Mouse (Mus musculus): ENCODE measurements around the gene Cd2.

Cd2 gene

GRCm38 (mm10) chr3:101275636-101276300 is 12.0 kb downstream of the Cd2 start:
- DNase-seq (ENCODE audit: low spot score in 2 of 2): no peak

DNA sequence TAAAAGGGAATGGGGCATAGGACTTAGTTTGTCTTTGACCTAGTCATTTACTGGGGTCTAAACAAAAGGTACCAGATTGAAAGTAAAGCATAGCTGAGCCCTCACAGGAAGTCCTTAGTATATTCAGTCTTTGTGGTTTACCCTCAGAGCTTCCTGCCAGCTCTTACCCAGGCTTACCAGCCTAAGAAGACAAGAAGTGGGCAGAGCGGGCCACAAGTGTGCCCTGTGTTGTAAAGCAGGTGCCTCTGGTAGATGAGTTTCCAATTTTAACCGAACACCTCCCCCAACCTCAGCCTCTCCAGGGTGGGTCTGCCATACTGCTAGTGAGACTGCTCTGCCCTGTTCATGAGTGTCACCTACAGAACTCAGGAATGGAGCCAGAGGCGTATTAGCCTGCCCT is 12.9 kb downstream of the Cd2 start:
- no peak for DNase-seq (ENCODE audit: low spot score in 2 of 2)

GRCm38 (mm10) chr3:101274041-101274770 is 13.5 kb downstream of the Cd2 start:
- no peak for DNase-seq (ENCODE audit: low spot score in 2 of 2)

- no peak for DNase-seq (ENCODE audit: low spot score in 2 of 2)
Observed at GRCm38 (mm10) chr3:101272166-101272565, 15.6 kb downstream of the Cd2 start.

GRCm38 (mm10) chr3:101270833-101271232 is 16.9 kb downstream of the Cd2 start:
- no peak for DNase-seq (ENCODE audit: low spot score in 2 of 2)

GRCm38 (mm10) chr3:101268361-101268760 is 19.4 kb downstream of the Cd2 start:
- DNase-seq (ENCODE audit: low spot score in 2 of 2): no peak

DNA sequence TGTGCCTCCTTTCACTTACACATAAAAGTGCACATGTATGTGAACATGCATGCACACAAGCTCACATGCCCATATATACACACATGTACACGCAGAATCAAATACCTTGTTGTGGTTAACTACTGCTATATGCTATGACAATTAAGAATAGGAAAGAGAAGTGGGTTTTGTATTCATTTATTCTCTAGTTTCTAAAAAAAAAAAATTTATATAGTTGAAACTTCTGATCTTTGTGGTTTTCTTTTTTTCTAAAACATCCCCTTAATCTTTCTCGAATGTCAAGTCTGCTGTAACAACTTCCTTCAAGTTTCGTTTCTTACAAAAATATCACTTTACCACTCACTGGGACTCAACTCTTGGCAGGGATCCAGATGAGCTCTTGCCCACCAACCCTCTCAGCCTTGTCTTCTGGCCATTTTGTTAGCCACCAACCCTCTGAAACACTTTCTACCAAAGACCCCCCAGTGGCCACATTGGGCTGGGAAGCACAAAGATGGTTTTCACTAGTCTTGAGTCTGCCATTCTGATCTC is 22.1 kb downstream of the Cd2 start:
- no peak for DNase-seq (ENCODE audit: low spot score in 2 of 2)

DNA sequence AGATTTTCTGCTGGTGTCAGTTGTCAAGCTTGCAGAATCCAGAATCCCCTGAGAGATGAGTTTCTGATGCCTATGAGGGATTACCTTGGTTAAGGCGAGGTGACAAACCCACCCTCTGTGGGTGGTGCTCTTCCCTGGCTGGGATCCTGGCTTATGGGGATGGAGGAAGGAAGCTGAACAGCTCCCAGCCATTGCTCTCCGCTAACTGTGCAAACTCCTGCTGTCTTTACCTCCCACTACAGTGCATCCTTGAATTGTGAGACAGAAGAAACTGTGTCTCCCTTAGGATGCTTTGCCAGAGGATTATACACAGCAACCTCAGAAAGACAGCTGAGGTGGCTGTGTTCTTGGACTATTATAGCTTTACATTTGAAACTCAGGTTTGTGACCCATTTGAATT is 28.8 kb downstream of the Cd2 start:
- peak in 1 of 2 experiments; percentile 12 for DNase-seq (ENCODE audit: low spot score in 2 of 2)

- DNase-seq (ENCODE audit: low spot score in 2 of 2): no peak
Observed at GRCm38 (mm10) chr3:101256090-101256489, 31.6 kb downstream of the Cd2 start.

GRCm38 (mm10) chr3:101252141-101252540 is 35.6 kb downstream of the Cd2 start:
- no peak for DNase-seq (ENCODE audit: low spot score in 2 of 2)

GRCm38 (mm10) chr3:101249846-101250245 is 37.9 kb downstream of the Cd2 start:
- DNase-seq (ENCODE audit: low spot score in 2 of 2): peak; percentile 26 to 31

DNA sequence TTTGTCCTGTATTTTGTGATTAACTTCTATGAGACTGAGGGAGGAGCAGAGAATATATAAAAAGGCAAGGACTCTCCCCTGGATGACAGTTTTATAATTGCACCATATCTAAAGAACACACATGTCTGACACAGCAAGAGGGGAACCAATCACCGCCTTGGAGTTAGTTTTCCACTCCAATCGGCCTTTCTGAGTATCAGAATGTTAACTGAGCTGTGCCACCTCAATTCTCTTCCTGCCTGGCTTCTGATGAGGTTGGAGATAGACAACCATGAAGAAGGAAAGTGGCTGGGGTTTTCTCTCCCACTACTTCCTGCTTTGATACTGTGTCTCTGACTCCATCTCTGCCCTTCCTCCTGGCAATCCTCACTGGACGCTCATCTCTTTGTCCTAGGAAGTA is 42.5 kb downstream of the Cd2 start:
- DNase-seq (ENCODE audit: low spot score in 2 of 2): no peak

DNA sequence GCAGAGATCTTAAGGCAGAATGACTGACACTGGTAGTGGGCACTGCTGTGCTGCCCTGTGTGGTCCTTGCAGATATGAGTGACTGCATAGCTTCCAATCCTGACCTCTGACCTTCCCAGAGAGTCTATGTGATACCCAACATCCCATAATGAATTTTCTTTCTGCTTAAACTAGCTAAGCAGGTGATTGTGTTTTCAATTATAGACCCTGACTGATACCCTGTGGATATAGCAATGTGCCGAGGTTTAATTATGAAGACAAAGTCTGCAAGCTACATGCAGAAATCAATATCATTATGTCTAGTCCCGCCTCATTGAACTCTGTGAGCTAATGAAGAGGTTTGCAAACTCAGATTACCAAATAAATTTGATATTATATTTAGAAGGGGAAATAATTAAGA is 44.7 kb downstream of the Cd2 start:
- DNase-seq (ENCODE audit: low spot score in 2 of 2): no peak

GRCm38 (mm10) chr3:101241866-101242265 is 45.9 kb downstream of the Cd2 start:
- no peak for DNase-seq (ENCODE audit: low spot score in 2 of 2)

GRCm38 (mm10) chr3:101240859-101241258 is 46.9 kb downstream of the Cd2 start:
- DNase-seq (ENCODE audit: low spot score in 2 of 2): no peak

DNA sequence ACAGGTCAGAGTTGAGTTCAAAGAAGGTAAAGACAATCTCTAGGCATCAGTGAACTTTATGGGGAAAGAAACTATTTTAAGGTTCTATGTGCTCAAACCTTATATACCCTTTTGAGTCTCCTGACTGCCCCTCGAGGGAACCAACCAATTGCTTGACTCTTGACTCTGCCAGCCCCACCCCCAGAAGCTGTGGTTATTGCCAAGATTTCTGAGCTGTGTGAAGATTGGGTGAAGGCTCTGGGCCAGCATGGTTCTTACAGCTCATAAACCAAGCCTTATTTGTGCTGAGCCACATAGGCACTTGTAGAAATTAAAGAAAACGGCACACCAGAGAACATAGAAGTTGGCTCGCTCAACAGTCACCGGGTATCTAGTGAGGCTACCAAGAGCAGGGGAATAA is 48.5 kb downstream of the Cd2 start:
- DNase-seq (ENCODE audit: low spot score in 2 of 2): no peak

- no peak for DNase-seq (ENCODE audit: low spot score in 2 of 2)
Observed at GRCm38 (mm10) chr3:101238695-101239094, 49.0 kb downstream of the Cd2 start.

GRCm38 (mm10) chr3:101236995-101237808 is 50.5 kb downstream of the Cd2 start:
- no peak for DNase-seq (ENCODE audit: low spot score in 2 of 2)

DNA sequence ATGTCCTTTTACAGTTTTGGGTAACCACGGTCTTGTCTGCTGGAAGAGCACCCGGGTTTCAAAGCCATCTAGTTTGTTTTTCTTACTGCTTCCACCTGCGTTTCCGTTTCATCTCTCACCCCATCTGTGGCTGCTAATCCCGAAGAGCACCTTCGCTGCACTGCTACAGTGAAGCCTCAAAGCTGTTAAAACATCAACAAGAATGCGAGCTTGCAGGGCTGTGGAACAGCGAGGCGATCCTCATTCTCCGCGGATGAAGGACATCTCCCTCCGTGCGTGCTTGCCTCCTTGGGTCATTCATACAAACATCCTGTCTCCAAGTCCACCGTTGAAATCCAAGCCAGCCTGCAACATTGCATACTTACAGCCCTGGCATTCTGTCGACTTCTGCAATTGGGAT is 51.5 kb downstream of the Cd2 start:
- DNase-seq (ENCODE audit: low spot score in 2 of 2): no peak

- no peak for DNase-seq (ENCODE audit: low spot score in 2 of 2)
Observed at GRCm38 (mm10) chr3:101235321-101235720, 52.4 kb downstream of the Cd2 start.

DNA sequence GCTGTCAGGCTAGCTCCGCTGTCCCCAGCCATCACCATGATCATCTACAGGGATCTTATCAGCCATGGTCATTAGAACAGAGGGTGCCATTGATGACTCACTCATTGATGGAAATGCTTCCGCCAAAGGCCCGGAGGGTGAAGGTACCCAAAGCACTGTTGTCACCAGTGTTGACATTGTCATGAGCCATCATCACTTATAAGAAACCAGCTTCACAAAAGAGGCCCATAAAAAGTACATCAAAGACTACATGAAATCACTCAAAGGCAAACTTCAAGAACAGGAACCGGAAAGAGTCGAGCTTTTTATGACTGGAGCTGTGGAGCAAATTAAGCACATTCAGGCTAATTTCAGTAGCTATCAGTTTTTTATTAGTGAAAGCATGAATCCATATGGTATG is 54.3 kb downstream of the Cd2 start:
- DNase-seq (ENCODE audit: low spot score in 2 of 2): no peak

DNA sequence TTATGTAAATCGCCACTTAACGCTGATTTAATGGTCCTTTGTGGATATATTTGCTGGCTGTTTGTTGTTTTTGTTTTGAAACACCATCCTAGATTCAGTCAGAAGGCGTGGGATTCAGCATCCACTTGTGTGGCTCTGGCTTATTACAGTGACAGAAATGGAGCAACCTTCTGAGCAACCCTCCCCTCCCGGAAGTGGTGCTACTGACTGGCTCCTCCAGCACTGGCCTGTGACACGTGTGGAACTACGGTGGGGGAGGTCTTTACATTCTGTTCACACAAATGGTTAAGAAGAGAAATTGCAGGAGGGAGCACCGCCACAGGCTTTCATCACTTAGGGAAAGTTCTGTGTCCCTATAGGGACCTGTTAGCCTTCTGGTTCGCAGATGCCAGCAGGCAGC is 55.2 kb downstream of the Cd2 start:
- no peak for DNase-seq (ENCODE audit: low spot score in 2 of 2)
